Mouse (Mus musculus) lung, postnatal 36 days (tissue): Measurements from ENCODE around the gene Gm28230.

Experiments
- DNase-seq: peaks from one replicate; pipeline ENCODE4 v3.0.0; 2022; ENCODE audit warnings: mixed read lengths

Gm28230 gene

GRCm38 (mm10) chr2:74726551-74726950, at the start of gene Gm28230:
Gene Gm28230 (plus strand): TSS chr2:74726728.
- no peak for DNase-seq

GRCm38 (mm10) chr2:74677106-74677505, 49.4 kb upstream of the Gm28230 start:
- no peak for DNase-seq

GRCm38 (mm10) chr2:74678891-74679595, 47.5 kb upstream of the Gm28230 start, which contains the start of gene Hoxd11:
Gene Hoxd11 (plus strand): TSS chr2:74679557.
- no peak for DNase-seq

- DNase-seq, result no peak
Observed at GRCm38 (mm10) chr2:74679596-74679971, 46.9 kb upstream of the Gm28230 start.

- DNase-seq, result no peak
Observed at GRCm38 (mm10) chr2:74679980-74680379, 46.5 kb upstream of the Gm28230 start.

- no peak for DNase-seq
Observed at GRCm38 (mm10) chr2:74680561-74681398, 45.7 kb upstream of the Gm28230 start.

GRCm38 (mm10) chr2:74681594-74682531, 44.7 kb upstream of the Gm28230 start:
- DNase-seq, result no peak

GRCm38 (mm10) chr2:74682796-74683195, 43.7 kb upstream of the Gm28230 start:
- no peak for DNase-seq

- no peak for DNase-seq
Observed at GRCm38 (mm10) chr2:74683471-74683951, 43.0 kb upstream of the Gm28230 start.

- DNase-seq, result no peak
Observed at GRCm38 (mm10) chr2:74684106-74684505, 42.4 kb upstream of the Gm28230 start.

GRCm38 (mm10) chr2:74685059-74685603, 41.4 kb upstream of the Gm28230 start:
- DNase-seq, result no peak

GRCm38 (mm10) chr2:74686301-74686987, 40.1 kb upstream of the Gm28230 start:
- DNase-seq, result peak; percentile 81

- DNase-seq, result no peak
Observed at GRCm38 (mm10) chr2:74686988-74687697, 39.4 kb upstream of the Gm28230 start.

GRCm38 (mm10) chr2:74687698-74688555, 38.6 kb upstream of the Gm28230 start:
- DNase-seq, result no peak

- DNase-seq, result no peak
Observed at GRCm38 (mm10) chr2:74688795-74689573, 37.5 kb upstream of the Gm28230 start.

GRCm38 (mm10) chr2:74689574-74690337, 36.8 kb upstream of the Gm28230 start:
- no peak for DNase-seq

GRCm38 (mm10) chr2:74690338-74690716, 36.2 kb upstream of the Gm28230 start:
- DNase-seq, result no peak
